Mouse (Mus musculus): ENCODE measurements around the gene Fxn. TPM values are rescaled to one million over a fixed set of nuclear protein-coding genes. Genes with fewer than 3 reads are reported as not detected.

The Fxn gene
- polyA plus RNA-seq, 1 experiment: 7.2 TPM

GRCm38 (mm10) chr19:24300994-24301767, 20.8 kb upstream of the Fxn start:
- no peak for DNase-seq (ENCODE audit: low read depth)

GRCm38 (mm10) chr19:24293537-24293936, 13.1 kb upstream of the Fxn start:
- DNase-seq (ENCODE audit: low read depth): no peak

GRCm38 (mm10) chr19:24284187-24284586, 3.8 kb upstream of the Fxn start:
- DNase-seq (ENCODE audit: low read depth): no peak

- DNase-seq (ENCODE audit: low read depth): no peak
Measured at GRCm38 (mm10) chr19:24281288-24281980, 1.0 kb upstream of the Fxn start.

- DNase-seq (ENCODE audit: low read depth): no peak
Measured at GRCm38 (mm10) chr19:24279706-24280600, 452 bp downstream of the Fxn start.

GRCm38 (mm10) chr19:24278859-24279258, 1.5 kb downstream of the Fxn start:
- no peak for DNase-seq (ENCODE audit: low read depth)

- DNase-seq (ENCODE audit: low read depth): no peak
Measured at GRCm38 (mm10) chr19:24274281-24274680, 6.1 kb downstream of the Fxn start.

GRCm38 (mm10) chr19:24271746-24272426, 8.5 kb downstream of the Fxn start:
- DNase-seq (ENCODE audit: low read depth): peak; percentile 76

- DNase-seq (ENCODE audit: low read depth): no peak
Measured at GRCm38 (mm10) chr19:24271326-24271725, 9.1 kb downstream of the Fxn start.

GRCm38 (mm10) chr19:24268531-24268930, 11.9 kb downstream of the Fxn start:
- DNase-seq (ENCODE audit: low read depth): no peak

GRCm38 (mm10) chr19:24266046-24266830, 14.2 kb downstream of the Fxn start:
- DNase-seq (ENCODE audit: low read depth): no peak

- DNase-seq (ENCODE audit: low read depth): no peak
Measured at GRCm38 (mm10) chr19:24264991-24265390, 15.4 kb downstream of the Fxn start.

- no peak for DNase-seq (ENCODE audit: low read depth)
Measured at GRCm38 (mm10) chr19:24262736-24263135, 17.7 kb downstream of the Fxn start.

- no peak for DNase-seq (ENCODE audit: low read depth)
Measured at GRCm38 (mm10) chr19:24259390-24260351, 20.7 kb downstream of the Fxn start.

- no peak for DNase-seq (ENCODE audit: low read depth)
Measured at GRCm38 (mm10) chr19:24258368-24258767, 22.0 kb downstream of the Fxn start.

- DNase-seq (ENCODE audit: low read depth): no peak
Measured at GRCm38 (mm10) chr19:24257962-24258361, 22.4 kb downstream of the Fxn start.

- no peak for DNase-seq (ENCODE audit: low read depth)
Measured at GRCm38 (mm10) chr19:24253657-24254260, 26.6 kb downstream of the Fxn start.

- DNase-seq (ENCODE audit: low read depth): no peak
Measured at GRCm38 (mm10) chr19:24251869-24252268, 28.5 kb downstream of the Fxn start.

GRCm38 (mm10) chr19:24243340-24243739, 37.1 kb downstream of the Fxn start:
- DNase-seq (ENCODE audit: low read depth): no peak
